Mouse (Mus musculus) heart, adult 2 months (tissue): ENCODE results near the gene H2-Eb2.

Source experiments
- CTCF ChIP-seq: fragments of 200-600 bp; IDR thresholded peaks from 2 replicates; pipeline ENCODE4 v1.8.1; 2022; ENCODE audit warnings: antibody characterized with exemption, mild to moderate bottlenecking, moderate library complexity
- EP300 ChIP-seq: fragments of 200-500 bp; IDR thresholded peaks from 2 replicates; pipeline ENCODE4 v1.6.1; 2011; ENCODE audit warnings: low read depth, low read length, control low read depth; ENCODE audit not compliant: insufficient read depth
- POLR2A ChIP-seq: fragments of 200-500 bp; IDR thresholded peaks from 2 replicates; pipeline ENCODE4 v1.6.1; 2011; ENCODE audit warnings: mild to moderate bottlenecking, low read depth, low read length, control low read depth; ENCODE audit not compliant: insufficient read depth

DNA sequence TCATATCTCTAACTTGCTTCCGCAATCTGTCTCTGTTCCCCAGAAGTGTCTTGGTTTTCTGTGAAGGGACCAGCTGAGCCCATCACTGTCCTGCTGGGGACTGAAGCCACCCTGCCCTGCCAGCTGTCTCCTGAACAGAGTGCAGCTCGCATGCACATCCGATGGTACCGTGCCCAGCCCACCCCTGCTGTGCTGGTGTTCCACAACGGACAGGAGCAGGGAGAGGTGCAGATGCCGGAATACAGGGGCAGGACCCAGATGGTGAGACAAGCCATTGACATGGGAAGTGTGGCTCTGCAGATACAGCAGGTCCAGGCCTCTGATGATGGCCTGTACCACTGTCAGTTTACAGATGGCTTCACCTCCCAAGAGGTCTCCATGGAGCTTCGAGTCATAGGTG lies 54.0 kb downstream of the H2-Eb2 start:
- TF ChIP-seq EP300 (no peak), CTCF (no peak), POLR2A (no peak)
